Mouse (Mus musculus): ENCODE measurements around the gene Tnr. TPM values are rescaled to one million over a fixed set of nuclear protein-coding genes. Genes with fewer than 3 reads are reported as not detected.

Gene Tnr
- polyA plus RNA-seq, 1 experiment from 2014 or later: not detected

DNA sequence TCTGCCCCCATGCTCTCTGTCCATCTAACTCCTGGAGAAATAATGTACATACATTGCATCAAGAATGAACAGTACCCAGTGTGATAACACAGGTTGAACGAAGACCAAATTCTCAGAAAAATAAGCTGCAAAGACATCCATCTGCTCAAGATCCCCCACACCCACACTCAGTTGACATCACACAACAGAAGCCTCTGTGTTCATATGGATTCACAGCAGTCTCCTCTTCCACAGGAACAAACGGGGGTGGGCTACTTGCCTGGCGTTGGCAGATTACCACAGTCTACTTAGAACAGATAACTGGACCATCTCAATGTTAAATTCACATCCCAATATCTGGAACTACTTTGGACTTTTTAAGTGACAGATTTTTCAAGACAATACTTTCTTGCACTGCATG lies 349.3 kb downstream of the Tnr start:
- Histone ChIP-seq H3K27me3 (ENCODE audit: insufficient read depth, low read length) (no peaks in the 10 kb centered on the region), H3K4me2 (no peak overlapping the region), H3K27ac (ENCODE audit: low read depth) (no peak overlapping the region), H3K4me1 (ENCODE audit: insufficient read depth) (no peaks in the 10 kb centered on the region), H3K4me3 (ENCODE audit: low read depth, low read length) (no peak overlapping the region), H3K9me3 (ENCODE audit: low read depth, low read length) (no peaks in the 10 kb centered on the region), H3K36me3 (ENCODE audit: insufficient read depth) (no peaks in the 10 kb centered on the region), H3K9ac (no peak overlapping the region)
- DNase-seq: no peak
- WGBS: 83% methylated on average over 3 of the region's 3 CpGs
- ATAC-seq (ENCODE audit: insufficient read depth): no peak
- TF ChIP-seq CTCF (IDR thresholded peaks at IDR 0.05; ENCODE audit: low read depth): no peak

DNA sequence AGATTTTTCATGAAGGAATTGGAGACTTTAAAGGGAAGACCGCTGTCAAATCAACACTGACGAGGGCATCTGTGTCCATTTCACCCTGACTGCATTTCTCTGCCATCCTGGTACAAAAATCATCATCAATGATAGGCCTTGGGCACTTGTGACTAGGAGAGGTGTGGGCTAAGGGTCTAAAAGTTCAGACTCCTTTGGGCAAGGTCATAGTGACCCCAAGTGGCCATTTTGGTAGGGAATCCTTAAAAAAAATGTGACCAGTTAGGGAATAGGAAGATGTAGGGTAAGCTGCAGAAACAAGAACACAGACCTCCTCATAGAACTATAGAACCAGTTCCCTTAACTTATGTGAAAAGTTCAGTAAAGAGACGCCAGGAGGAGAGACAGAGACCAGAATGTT lies 355.1 kb downstream of the Tnr start:
- Histone ChIP-seq H3K36me3 (ENCODE audit: insufficient read depth) (no peaks in the 10 kb centered on the region), H3K4me2 (no peak overlapping the region), H3K4me3 (ENCODE audit: low read depth, low read length) (no peak overlapping the region), H3K9ac (no peak overlapping the region), H3K27ac (ENCODE audit: low read depth) (no peak overlapping the region), H3K4me1 (ENCODE audit: insufficient read depth) (no peaks in the 10 kb centered on the region), H3K9me3 (ENCODE audit: low read depth, low read length) (no peaks in the 10 kb centered on the region), H3K27me3 (ENCODE audit: insufficient read depth, low read length) (no peaks in the 10 kb centered on the region)
- peak; percentile 21 for DNase-seq
- 51% methylated on average over 3 of the region's 3 CpGs for WGBS
- no peak for ATAC-seq (ENCODE audit: insufficient read depth)
- peak; percentile 46; the same call in 1 of the 2 replicates for TF ChIP-seq CTCF (IDR thresholded peaks at IDR 0.05; ENCODE audit: low read depth)

DNA sequence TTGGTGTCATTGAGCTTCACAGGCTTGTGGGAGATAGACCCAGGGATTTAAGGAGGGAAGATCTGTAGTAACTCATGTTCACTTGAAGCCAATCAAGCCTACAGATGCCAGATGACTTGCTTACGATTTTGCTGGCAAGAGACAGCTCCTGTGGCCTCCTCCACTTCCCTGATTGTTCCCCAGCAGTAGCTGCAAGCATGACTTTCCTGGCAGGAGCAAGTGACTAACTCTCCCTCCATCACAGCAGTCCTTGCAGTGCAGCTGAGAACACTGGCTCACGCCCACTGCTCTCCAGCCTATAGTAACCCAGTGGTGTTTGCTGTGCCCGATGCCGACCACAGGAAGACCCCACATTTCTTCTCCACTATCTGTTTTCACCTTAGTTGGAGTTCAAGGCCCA lies 356.3 kb downstream of the Tnr start:
- ATAC-seq (ENCODE audit: insufficient read depth) (no peak), DNase-seq (no peak)
- Histone ChIP-seq H3K27ac (ENCODE audit: low read depth) (no peak overlapping the region), H3K4me1 (ENCODE audit: insufficient read depth) (no peaks in the 10 kb centered on the region), H3K27me3 (ENCODE audit: insufficient read depth, low read length) (no peaks in the 10 kb centered on the region), H3K9me3 (ENCODE audit: low read depth, low read length) (no peaks in the 10 kb centered on the region), H3K4me2 (no peak overlapping the region), H3K36me3 (ENCODE audit: insufficient read depth) (no peaks in the 10 kb centered on the region), H3K4me3 (ENCODE audit: low read depth, low read length) (no peak overlapping the region), H3K9ac (no peak overlapping the region)
- no peak for TF ChIP-seq CTCF (IDR thresholded peaks at IDR 0.05; ENCODE audit: low read depth)
- WGBS: 74% methylated on average over 4 of the region's 4 CpGs

DNA sequence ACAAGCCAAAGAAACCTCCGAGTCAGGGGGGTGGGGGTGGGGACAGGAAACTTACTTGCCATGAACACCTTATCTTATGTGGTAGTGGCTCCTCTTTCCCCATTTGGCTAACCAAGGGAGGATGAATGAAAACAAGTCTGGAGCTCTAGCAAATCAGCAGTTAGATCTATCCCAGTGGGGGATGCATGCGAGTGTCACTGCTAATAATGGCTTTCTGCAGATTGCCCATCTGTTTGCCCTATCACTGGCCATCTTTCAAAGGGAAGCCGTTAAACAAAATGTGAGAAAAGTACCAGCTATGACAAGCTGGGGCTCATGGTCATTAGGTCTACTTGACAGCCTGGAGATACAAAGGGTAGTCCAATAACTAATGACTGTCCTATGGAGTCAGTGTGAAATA lies 361.9 kb downstream of the Tnr start:
- Histone ChIP-seq H3K36me3 (ENCODE audit: insufficient read depth) (no peaks in the 10 kb centered on the region), H3K4me2 (no peak overlapping the region)

DNA sequence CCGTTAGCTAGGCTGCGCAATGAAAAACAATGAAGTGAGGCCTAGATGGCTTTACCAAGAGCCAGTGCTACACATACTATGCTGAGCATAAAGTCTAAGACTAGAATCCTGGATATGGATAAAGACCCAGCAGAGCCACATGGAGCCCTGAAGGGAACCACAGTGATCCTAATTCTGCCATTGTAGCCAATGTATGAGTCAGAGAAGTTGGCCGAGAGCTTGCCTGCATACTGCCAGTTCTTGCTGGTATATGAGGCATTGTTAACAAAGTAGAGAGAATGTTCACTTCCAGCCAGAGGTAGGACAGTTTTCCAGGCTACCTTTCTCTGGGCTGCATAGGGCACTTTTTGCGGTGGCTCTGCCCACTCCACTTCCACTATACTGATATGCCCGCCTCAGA lies 365.0 kb downstream of the Tnr start:
- no peaks in the 10 kb centered on the region for H3K27me3 ChIP-seq (ENCODE audit: insufficient read depth, low read length)
- H3K9me3 ChIP-seq (ENCODE audit: low read depth, low read length): no peaks in the 10 kb centered on the region
- H3K36me3 ChIP-seq (ENCODE audit: insufficient read depth): no peaks in the 10 kb centered on the region
- no peak overlapping the region for H3K9ac ChIP-seq
- no peak overlapping the region for H3K4me3 ChIP-seq (ENCODE audit: low read depth, low read length)
- H3K27ac ChIP-seq (ENCODE audit: low read depth): no peak overlapping the region
- no peak for TF ChIP-seq CTCF (IDR thresholded peaks at IDR 0.05; ENCODE audit: low read depth)
- no peak overlapping the region for H3K4me2 ChIP-seq
- no peak for ATAC-seq (ENCODE audit: insufficient read depth)
- H3K4me1 ChIP-seq (ENCODE audit: insufficient read depth): no peaks in the 10 kb centered on the region
- WGBS: 94% methylated on average over 5 of the region's 5 CpGs
- no peak for DNase-seq

More for the DNA sequence above, 361.9 kb downstream of the Tnr start:
- Histone ChIP-seq H3K27me3 (ENCODE audit: insufficient read depth, low read length) (no peaks in the 10 kb centered on the region), H3K9me3 (ENCODE audit: low read depth, low read length) (no peaks in the 10 kb centered on the region), H3K4me1 (ENCODE audit: insufficient read depth) (no peaks in the 10 kb centered on the region), H3K4me3 (ENCODE audit: low read depth, low read length) (no peak overlapping the region), H3K27ac (ENCODE audit: low read depth) (no peak overlapping the region), H3K9ac (no peak overlapping the region)
- no peak for DNase-seq
- TF ChIP-seq CTCF (IDR thresholded peaks at IDR 0.05; ENCODE audit: low read depth): no peak
- 41% methylated on average over 3 of the region's 3 CpGs for WGBS
- no peak for ATAC-seq (ENCODE audit: insufficient read depth)

DNA sequence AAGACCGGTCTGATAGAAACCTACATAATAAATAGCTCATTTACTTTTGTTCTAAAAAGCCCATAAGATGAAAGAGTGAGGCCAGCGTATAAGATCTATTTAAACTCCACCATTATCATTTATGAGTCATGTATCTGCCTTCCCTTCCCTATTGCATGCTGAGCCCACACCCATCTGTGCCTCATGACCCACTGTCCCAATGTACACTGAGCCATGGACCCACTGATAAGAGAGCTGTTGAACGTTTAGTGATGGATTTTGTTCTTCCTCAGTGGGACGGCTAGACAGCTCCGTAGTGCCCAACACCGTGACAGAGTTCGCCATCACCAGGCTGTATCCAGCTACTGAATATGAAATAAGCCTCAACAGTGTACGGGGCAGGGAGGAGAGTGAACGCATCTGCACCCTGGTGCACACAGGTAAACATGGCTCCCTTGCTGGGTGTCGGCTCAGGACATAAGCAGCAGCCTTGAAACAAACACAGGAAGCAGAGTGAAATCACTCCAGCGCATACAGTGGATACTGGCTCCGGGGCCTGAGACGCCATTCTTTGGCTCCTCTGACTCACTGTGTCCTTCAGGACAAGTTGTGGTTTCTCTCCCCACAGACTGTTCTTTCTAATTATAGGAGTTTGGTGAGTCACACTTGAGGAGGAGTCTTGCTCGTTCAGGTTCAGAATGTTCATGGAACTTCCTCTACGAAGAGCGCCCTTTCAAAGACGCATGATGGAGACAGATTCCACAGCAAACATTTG lies 365.6 kb downstream of the Tnr start:
- Histone ChIP-seq H3K9ac (no peak overlapping the region), H3K4me2 (no peak overlapping the region), H3K4me1 (ENCODE audit: insufficient read depth) (no peaks in the 10 kb centered on the region), H3K4me3 (ENCODE audit: low read depth, low read length) (no peak overlapping the region), H3K27me3 (ENCODE audit: insufficient read depth, low read length) (no peaks in the 10 kb centered on the region), H3K36me3 (ENCODE audit: insufficient read depth) (no peaks in the 10 kb centered on the region), H3K27ac (ENCODE audit: low read depth) (no peak overlapping the region), H3K9me3 (ENCODE audit: low read depth, low read length) (no peaks in the 10 kb centered on the region)
- DNase-seq: peak; percentile 10
- no peak for ATAC-seq (ENCODE audit: insufficient read depth)
- TF ChIP-seq CTCF (IDR thresholded peaks at IDR 0.05; ENCODE audit: low read depth): no peak
- WGBS: 79% methylated on average over 17 of the region's 17 CpGs

GRCm38 (mm10) chr1:159890524-159890923 lies 367.0 kb downstream of the Tnr start:
- no peak overlapping the region for H3K4me2 ChIP-seq
- ATAC-seq (ENCODE audit: insufficient read depth) (no peak), DNase-seq (no peak)
- 76% methylated on average over 5 of the region's 5 CpGs for WGBS
- no peak overlapping the region for H3K4me3 ChIP-seq (ENCODE audit: low read depth, low read length)
- no peaks in the 10 kb centered on the region for H3K27me3 ChIP-seq (ENCODE audit: insufficient read depth, low read length)
- H3K9ac ChIP-seq: no peak overlapping the region
- no peaks in the 10 kb centered on the region for H3K9me3 ChIP-seq (ENCODE audit: low read depth, low read length)
- no peak overlapping the region for H3K27ac ChIP-seq (ENCODE audit: low read depth)
- TF ChIP-seq CTCF (IDR thresholded peaks at IDR 0.05; ENCODE audit: low read depth): no peak
- no peaks in the 10 kb centered on the region for H3K4me1 ChIP-seq (ENCODE audit: insufficient read depth)
- H3K36me3 ChIP-seq (ENCODE audit: insufficient read depth): no peaks in the 10 kb centered on the region

Data from lung, embryonic 14.5 days (tissue).